Mouse (Mus musculus) heart, adult 10 weeks (tissue): Measurements from ENCODE around the gene Vstm2a. TPM values are rescaled to one million over a fixed set of nuclear protein-coding genes. Genes with fewer than 3 reads are reported as not detected.

ENCODE experiments used
- polyA plus RNA-seq: library from polyadenylated mRNA; stranded (reverse); fragments of 350-450 nt; fragmentation: Illumina TruSeq; extraction: RNeasy Lipid Tissue Mini Kit (QIAGEN cat#74804); gene quantifications from one replicate; pipeline ENCODE4 v1.2.3, GENCODE M21; 2014; ENCODE audit warnings: low read depth, low replicate concordance

Gene Vstm2a
- not detected for polyA plus RNA-seq

GRCm38 (mm10) chr11:16257473-16257921 lies at the start of gene Vstm2a:
Vstm2a (plus strand) TSS chr11:16257724.

